In the genomic region with DNA sequence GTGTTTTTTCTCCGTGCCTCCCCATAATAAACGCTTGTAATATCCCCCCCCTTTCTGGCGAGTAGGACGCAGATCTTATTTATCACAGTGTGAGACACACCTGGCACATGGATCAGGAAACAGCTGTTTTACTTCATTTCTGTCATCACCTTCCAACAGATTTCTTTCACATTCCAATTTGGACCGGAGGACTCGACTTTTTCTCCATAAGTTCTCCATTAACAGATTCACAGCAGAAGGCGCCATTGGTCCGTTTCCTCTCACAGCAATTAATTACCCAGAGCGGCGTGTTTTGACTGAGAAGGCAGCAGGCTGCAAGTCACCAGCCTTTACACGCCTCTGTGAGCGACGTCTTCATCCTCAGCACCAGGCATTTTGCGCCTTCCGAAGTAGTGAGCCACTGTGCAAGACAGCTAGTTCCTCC, we compare ENCODE assay signal across 8 mouse cellular contexts.
A peak's percentile ranks its signal among the peaks of the same experiment; 100 is the strongest.
DNase-seq lines count a peak whose midpoint lies in the region; ATAC-seq lines count a peak whose summit lies in the region.
"Had no signal": no experiment of that assay in that cellular context is flagged by ENCODE, and none has a peak within 500 bp of the region (broad histone marks: within the 10 kb centered on the region; RNA-seq: fewer than 3 reads in every experiment).

No protein-coding gene starts in this region.

- DNase-seq in kidney, adult 9 months, result peak; percentile 28
- no peak for DNase-seq in kidney, postnatal 25 days
- peak; percentile 51 for DNase-seq in embryo, embryonic 11.5 days (ENCODE audit: low read depth, low spot score)
- DNase-seq in forelimb bud, embryonic 11.5 days (ENCODE audit: low read depth, low spot score), result peak; percentile 96
- DNase-seq in thymus, postnatal 4 days, result no peak
- DNase-seq in yolk sac, embryonic 10.5 days (ENCODE audit: low spot score), result no peak

- no peaks in the 10 kb centered on the region for H3K9me3 ChIP-seq in limb, embryonic 12.5 days

- H3K9ac ChIP-seq in limb, embryonic 12.5 days (replicated peaks), result no peak overlapping the region; the same call in 1 of the 2 replicates

- peak overlapping the region; percentile 22 for H3K4me3 ChIP-seq in limb, embryonic 12.5 days (replicated peaks)

- peak overlapping the region; percentile 85 for H3K27ac ChIP-seq in limb, embryonic 12.5 days

- 4% methylated on average over 15 of the region's 15 CpGs for WGBS in limb, embryonic 12.5 days

- peaks cover 13% of the 10 kb centered on the region; the same call in 1 of the 2 replicates for H3K27me3 ChIP-seq in limb, embryonic 12.5 days

- peak overlapping the region; percentile 50 for H3K4me2 ChIP-seq in limb, embryonic 12.5 days

- peak; percentile 71; the same call in 1 of the 2 replicates for ATAC-seq in limb, embryonic 12.5 days (ENCODE audit: insufficient number of reproducible peaks, insufficient read depth, low FRiP score, low TSS enrichment, low read depth)
- ATAC-seq: midbrain, embryonic 16.5 days had no signal

- peaks cover 80% of the 10 kb centered on the region for H3K4me1 ChIP-seq in limb, embryonic 12.5 days (replicated peaks)

- no peaks in the 10 kb centered on the region for H3K36me3 ChIP-seq in limb, embryonic 12.5 days

Comparison
In these comparisons a context has a peak if more than half of its experiments do, and no peak if none do; other contexts are left out.
1. DNase-seq: peak in kidney, adult 9 months (single experiment), embryo, embryonic 11.5 days (single experiment) and forelimb bud, embryonic 11.5 days (single experiment); none in kidney, postnatal 25 days (0 of 2), thymus, postnatal 4 days (single experiment) and yolk sac, embryonic 10.5 days (single experiment).